Mouse (Mus musculus): ENCODE data around the gene Bend7.

GRCm38 (mm10) chr2:4831493-4831892, 113.9 kb downstream of the Bend7 start:
- TF ChIP-seq CTCF (IDR thresholded peaks at IDR 0.05; ENCODE audit: low read depth, low read length) (no peak), POLR2A (IDR thresholded peaks at IDR 0.05; ENCODE audit: insufficient read depth, low read length) (no peak)

Measured in ES-Bruce4 (cell line).